Mouse (Mus musculus): ENCODE measurements around the gene Hdac9. TPM values are rescaled to one million over a fixed set of nuclear protein-coding genes. Genes with fewer than 3 reads are reported as not detected.

Hdac9 gene
- total and polyA plus RNA-seq, 3 experiments, result 0.03 to 0.19 TPM; not detected in 1

- no peaks in the 10 kb centered on the region for H3K4me1 ChIP-seq (ENCODE audit: control insufficient read depth in 1 of 2, insufficient read depth in 2 of 2, low read length in 2 of 2)
- no peaks in the 10 kb centered on the region for H3K27me3 ChIP-seq (ENCODE audit: control insufficient read depth in 1 of 2, insufficient read depth in 2 of 2, low read length in 2 of 2)
- no peak overlapping the region for H3K27ac ChIP-seq (ENCODE audit: control insufficient read depth, low read depth, low read length)
- no peaks in the 10 kb centered on the region for H3K9me3 ChIP-seq (replicated peaks; ENCODE audit: insufficient read depth, low read length)
- DNase-seq (ENCODE audit: low read depth, low spot score), result no peak
- no peak overlapping the region for H3K9ac ChIP-seq (ENCODE audit: control insufficient read depth, low read depth, low read length, poor library complexity, severe bottlenecking)
- no peaks in the 10 kb centered on the region for H3K79me2 ChIP-seq (ENCODE audit: control insufficient read depth, insufficient read depth, low read length, poor library complexity)
- no peak for TF ChIP-seq ZKSCAN1 (IDR thresholded peaks at IDR 0.05; ENCODE audit: low read depth, low read length)
- no peak for TF ChIP-seq ELF1 (IDR thresholded peaks at IDR 0.05; ENCODE audit: low read depth, low read length)
- no peak for TF ChIP-seq MAX (IDR thresholded peaks at IDR 0.05; ENCODE audit: low read length)
- TF ChIP-seq MXI1 (IDR thresholded peaks at IDR 0.05; ENCODE audit: low read depth, low read length), result no peak
- TF ChIP-seq UBTF (IDR thresholded peaks at IDR 0.05; ENCODE audit: borderline replicate concordance, insufficient read depth, low read depth, low read length), result no peak
- no peak for TF ChIP-seq KAT2A (conservative IDR thresholded peaks at IDR 0.05; ENCODE audit: low read depth, low read length)
- TF ChIP-seq MYB (IDR thresholded peaks at IDR 0.05; ENCODE audit: low read depth, low read length), result no peak
- no peak for TF ChIP-seq MYC (IDR thresholded peaks at IDR 0.05; ENCODE audit: low read depth, low read length)
- H3K4me3 ChIP-seq (ENCODE audit: control insufficient read depth in 1 of 2, insufficient read depth in 1 of 2, low read depth in 2 of 2, low read length in 2 of 2), result no peak overlapping the region
- H3K36me3 ChIP-seq (ENCODE audit: control insufficient read depth in 1 of 2, insufficient read depth in 2 of 2, low read length in 2 of 2), result no peaks in the 10 kb centered on the region
These were observed 366.6 kb downstream of the Hdac9 start for GRCm38 (mm10) chr12:34550268-34550667.

DNA sequence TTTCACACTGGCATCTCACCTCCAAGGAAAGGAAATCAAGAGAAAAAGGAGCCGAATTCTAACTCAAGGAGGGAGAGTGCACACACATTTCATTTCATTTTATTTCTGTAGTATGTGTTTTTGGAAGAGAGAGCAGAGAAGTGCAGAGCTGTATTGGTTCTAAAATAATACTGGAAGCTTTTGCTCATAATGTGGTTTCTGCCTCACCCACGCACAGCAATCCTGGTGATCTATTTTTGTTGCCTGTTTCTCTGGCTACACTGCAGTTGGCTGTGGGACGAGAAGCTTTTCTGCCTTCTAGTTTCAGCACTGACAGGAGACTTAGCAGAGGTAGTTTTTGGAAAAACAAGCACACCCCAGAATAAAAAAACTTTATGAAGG is 387.7 kb downstream of the Hdac9 start:
- no peak overlapping the region for H3K4me3 ChIP-seq (ENCODE audit: control insufficient read depth in 1 of 2, insufficient read depth in 1 of 2, low read depth in 2 of 2, low read length in 2 of 2)
- no peaks in the 10 kb centered on the region for H3K27me3 ChIP-seq (ENCODE audit: control insufficient read depth in 1 of 2, insufficient read depth in 2 of 2, low read length in 2 of 2)
- H3K27ac ChIP-seq (ENCODE audit: control insufficient read depth, low read depth, low read length), result no peak overlapping the region
- H3K36me3 ChIP-seq (ENCODE audit: control insufficient read depth in 1 of 2, insufficient read depth in 2 of 2, low read length in 2 of 2), result no peaks in the 10 kb centered on the region
- no peaks in the 10 kb centered on the region for H3K79me2 ChIP-seq (ENCODE audit: control insufficient read depth, insufficient read depth, low read length, poor library complexity)
- H3K9me3 ChIP-seq (replicated peaks; ENCODE audit: insufficient read depth, low read length), result no peaks in the 10 kb centered on the region
- TF ChIP-seq KAT2A (conservative IDR thresholded peaks at IDR 0.05; ENCODE audit: low read depth, low read length) (no peak), ETS1 (IDR thresholded peaks at IDR 0.05; ENCODE audit: low read depth, low read length) (no peak), EP300 (IDR thresholded peaks at IDR 0.05; ENCODE audit: low read depth in 1 of 2, low read length in 2 of 2) (no peak), E2F4 (IDR thresholded peaks at IDR 0.05; ENCODE audit: borderline replicate concordance, low read depth, low read length) (no peak), NRF1 (IDR thresholded peaks at IDR 0.05; ENCODE audit: insufficient read depth, low read depth, low read length, poor library complexity, severe bottlenecking) (no peak), TAL1 (IDR thresholded peaks at IDR 0.05; ENCODE audit: low read length) (no peak), CHD1 (IDR thresholded peaks at IDR 0.05; ENCODE audit: low read depth, low read length) (no peak), SIN3A (IDR thresholded peaks at IDR 0.05; ENCODE audit: low read length) (no peak), MEF2A (IDR thresholded peaks at IDR 0.05; ENCODE audit: extremely low read depth, insufficient replicate concordance, low read depth, low read length, poor library complexity, severe bottlenecking) (no peak), JUND (IDR thresholded peaks at IDR 0.05; ENCODE audit: low read depth, low read length) (no peak), GABPA (IDR thresholded peaks at IDR 0.05; ENCODE audit: low read depth, low read length) (no peak), RCOR1 (IDR thresholded peaks at IDR 0.05; ENCODE audit: low read depth, low read length) (no peak), USF2 (IDR thresholded peaks at IDR 0.05; ENCODE audit: borderline replicate concordance in 1 of 2, insufficient read depth in 1 of 2, low read depth in 1 of 2, low read length in 2 of 2) (no peak), POLR2A (IDR thresholded peaks at IDR 0.05; ENCODE audit: control insufficient read depth in 1 of 2, insufficient read depth in 1 of 2, low read depth in 1 of 2, low read length in 2 of 2, poor library complexity in 1 of 2) (no peak)
- DNase-seq (ENCODE audit: low read depth, low spot score), result no peak
- H3K4me1 ChIP-seq (ENCODE audit: control insufficient read depth in 1 of 2, insufficient read depth in 2 of 2, low read length in 2 of 2), result no peaks in the 10 kb centered on the region
- no peak overlapping the region for H3K9ac ChIP-seq (ENCODE audit: control insufficient read depth, low read depth, low read length, poor library complexity, severe bottlenecking)
